Comparison of ENCODE assay signal across 9 mouse cellular contexts in the genomic region with DNA sequence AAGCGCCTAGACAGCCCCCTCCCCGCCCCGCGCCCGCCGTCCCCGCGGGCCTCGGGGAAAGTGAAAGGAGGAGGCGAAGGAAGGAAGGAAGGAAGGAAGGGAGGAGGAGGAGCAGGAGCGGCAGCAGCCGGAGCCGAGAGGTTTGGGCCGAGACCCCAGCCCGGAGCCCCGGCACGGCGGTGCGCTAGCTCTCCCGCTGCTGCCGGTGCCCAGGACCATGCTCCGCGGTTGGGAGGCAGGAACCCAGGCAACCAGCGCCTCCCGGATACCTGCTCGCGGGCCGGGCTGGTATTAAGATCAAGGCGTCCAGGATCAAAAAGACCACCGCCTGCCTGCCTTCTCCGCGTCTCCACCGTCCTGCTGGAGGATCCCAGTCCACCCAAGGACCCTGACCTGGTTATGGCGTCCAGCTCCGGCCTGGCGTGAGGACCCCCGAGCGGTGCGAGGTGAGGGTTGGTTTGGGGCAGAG. TPM values are rescaled to one million over a fixed set of nuclear protein-coding genes. Genes with fewer than 3 reads are reported as not detected.
DNase-seq lines count a peak whose midpoint lies in the region; ATAC-seq and TF ChIP-seq lines count a peak whose summit lies in the region.
"Had no signal": no experiment of that assay in that cellular context is flagged by ENCODE, and none has a peak within 500 bp of the region (broad histone marks: within the 10 kb centered on the region; RNA-seq: fewer than 3 reads in every experiment).

No protein-coding gene starts in this region.

- TF ChIP-seq EP300 in heart, postnatal 0 days (IDR thresholded peaks at IDR 0.05; ENCODE audit: low read depth) = no peak
- no peak for TF ChIP-seq EP300 in liver, embryonic 14.5 days (IDR thresholded peaks at IDR 0.05; ENCODE audit: low read depth)

- H3K27ac ChIP-seq in kidney, embryonic 14.5 days (ENCODE audit: low read depth, low read length) = peak overlapping the region; percentile 91
- H3K27ac ChIP-seq in bone marrow macrophage, adult 2 months (ENCODE audit: insufficient read depth, low read depth, low read length) = peak overlapping the region; percentile 57
- H3K27ac ChIP-seq in heart, postnatal 0 days (ENCODE audit: low read depth) = peak overlapping the region; percentile 93
- H3K27ac ChIP-seq in liver, embryonic 14.5 days = no peak overlapping the region
- H3K27ac ChIP-seq in stomach, embryonic 14.5 days (ENCODE audit: low read length) = peak overlapping the region; percentile 87

- TF ChIP-seq POLR2A in bone marrow macrophage, adult 2 months (IDR thresholded peaks at IDR 0.05; ENCODE audit: borderline replicate concordance, low read depth, low read length) = no peak

- H3K9ac ChIP-seq in kidney, embryonic 14.5 days (ENCODE audit: low read depth, low read length) = peak overlapping the region; percentile 83
- peak overlapping the region; percentile 94 for H3K9ac ChIP-seq in heart, postnatal 0 days (replicated peaks; ENCODE audit: low read depth, low read length)
- peak overlapping the region; percentile 47 for H3K9ac ChIP-seq in liver, embryonic 14.5 days (replicated peaks)
- H3K9ac ChIP-seq in stomach, embryonic 14.5 days (replicated peaks; ENCODE audit: low read depth, low read length) = peak overlapping the region; percentile 90

- peak overlapping the region; percentile 91 for H3K4me3 ChIP-seq in kidney, embryonic 14.5 days (ENCODE audit: low read length)
- H3K4me3 ChIP-seq in bone marrow macrophage, adult 2 months (ENCODE audit: insufficient read depth, low read length) = peak overlapping the region; percentile 93
- peak overlapping the region; percentile 97 for H3K4me3 ChIP-seq in heart, postnatal 0 days (ENCODE audit: low read depth, low read length)
- peak overlapping the region; percentile 68 to 71 for H3K4me3 ChIP-seq in liver, embryonic 14.5 days (ENCODE audit: insufficient read depth in 1 of 2, low read depth in 2 of 2, low read length in 2 of 2)
- peak overlapping the region; percentile 84 for H3K4me3 ChIP-seq in stomach, embryonic 14.5 days (ENCODE audit: low read depth, low read length)

- no peak for ATAC-seq in kidney, embryonic 14.5 days (ENCODE audit: low FRiP score, low TSS enrichment)
- ATAC-seq in heart, postnatal 0 days (ENCODE audit: insufficient read depth, low read depth) = no peak
- ATAC-seq in liver, embryonic 14.5 days (ENCODE audit: insufficient read depth) = no peak
- ATAC-seq in stomach, embryonic 14.5 days (ENCODE audit: insufficient number of reproducible peaks, insufficient read depth, low FRiP score, low read depth) = no peak

- TF ChIP-seq CTCF in bone marrow macrophage, adult 2 months (IDR thresholded peaks at IDR 0.05; ENCODE audit: low read depth, low read length) = no peak
- TF ChIP-seq CTCF in heart, postnatal 0 days (IDR thresholded peaks at IDR 0.05; ENCODE audit: low read depth) = no peak
- no peak for TF ChIP-seq CTCF in liver, embryonic 14.5 days (IDR thresholded peaks at IDR 0.05; ENCODE audit: low read depth)

- H3K4me1 ChIP-seq in kidney, embryonic 14.5 days (ENCODE audit: control insufficient read depth, insufficient read depth, low read length) = peaks cover 47% of the 10 kb centered on the region
- peaks cover 23% of the 10 kb centered on the region for H3K4me1 ChIP-seq in bone marrow macrophage, adult 2 months (ENCODE audit: control insufficient read depth, insufficient read depth, low read length)
- peaks cover 31% of the 10 kb centered on the region for H3K4me1 ChIP-seq in heart, postnatal 0 days (ENCODE audit: control insufficient read depth, insufficient read depth)
- H3K4me1 ChIP-seq in liver, embryonic 14.5 days (replicated peaks; ENCODE audit: control insufficient read depth in 2 of 2, insufficient read depth in 2 of 2, low read length in 1 of 2) = peaks cover 0 to 7% of the 10 kb centered on the region in 2 experiments; a peak in 3 of 4 replicates
- peaks cover 43% of the 10 kb centered on the region for H3K4me1 ChIP-seq in stomach, embryonic 14.5 days (ENCODE audit: control insufficient read depth, insufficient read depth, low read length)

- DNase-seq in kidney, adult 9 months = no peak
- no peak for DNase-seq in heart, postnatal 0 days (ENCODE audit: low spot score)
- DNase-seq in liver, embryonic 14.5 days (ENCODE audit: low read depth in 3 of 3, low spot score in 3 of 3) = no peak
- no peak for DNase-seq in cerebellum, adult 11-12 months
- no peak for DNase-seq in frontal cortex, postnatal 36 days (ENCODE audit: low spot score in 2 of 2)

- H3K27me3 ChIP-seq in kidney, embryonic 14.5 days (ENCODE audit: control insufficient read depth, insufficient read depth, low read length) = no peaks in the 10 kb centered on the region
- no peaks in the 10 kb centered on the region for H3K27me3 ChIP-seq in heart, postnatal 0 days (ENCODE audit: control insufficient read depth, insufficient read depth, low read length)
- peaks cover 42% of the 10 kb centered on the region for H3K27me3 ChIP-seq in liver, embryonic 14.5 days (ENCODE audit: control insufficient read depth, insufficient read depth, low read length)
- no peaks in the 10 kb centered on the region for H3K27me3 ChIP-seq in stomach, embryonic 14.5 days (ENCODE audit: control insufficient read depth, insufficient read depth, low read length)

- WGBS in kidney, embryonic 14.5 days = under 1% methylated on average over 35 of the region's 39 CpGs
- under 1% methylated on average over 37 of the region's 39 CpGs for WGBS in heart, postnatal 0 days
- WGBS in liver, embryonic 14.5 days (ENCODE audit: insufficient replicate concordance) = under 1% methylated on average over 39 of the region's 39 CpGs
- WGBS in stomach, embryonic 14.5 days = under 1% methylated on average over 38 of the region's 39 CpGs

- H3K9me3 ChIP-seq in kidney, embryonic 14.5 days (ENCODE audit: control insufficient read depth, low read length) = no peaks in the 10 kb centered on the region
- H3K9me3 ChIP-seq in heart, postnatal 0 days (replicated peaks; ENCODE audit: control insufficient read depth, low read length) = no peaks in the 10 kb centered on the region
- no peaks in the 10 kb centered on the region for H3K9me3 ChIP-seq in liver, embryonic 14.5 days (ENCODE audit: control insufficient read depth, low read length)
- H3K9me3 ChIP-seq in stomach, embryonic 14.5 days (ENCODE audit: control insufficient read depth, low read depth, low read length) = no peaks in the 10 kb centered on the region

- H3K4me2 ChIP-seq in kidney, embryonic 14.5 days (replicated peaks; ENCODE audit: low read depth, low read length) = peak overlapping the region; percentile 88
- H3K4me2 ChIP-seq in heart, postnatal 0 days (ENCODE audit: low read depth, low read length) = peak overlapping the region; percentile 85
- peak overlapping the region; percentile 68 for H3K4me2 ChIP-seq in liver, embryonic 14.5 days (ENCODE audit: low read depth)
- H3K4me2 ChIP-seq in stomach, embryonic 14.5 days (replicated peaks; ENCODE audit: low read depth, low read length) = peak overlapping the region; percentile 76

- H3K36me3 ChIP-seq in kidney, embryonic 14.5 days (ENCODE audit: control insufficient read depth, insufficient read depth, low read length) = no peaks in the 10 kb centered on the region
- no peaks in the 10 kb centered on the region for H3K36me3 ChIP-seq in heart, postnatal 0 days (replicated peaks; ENCODE audit: control insufficient read depth, insufficient read depth, low read length)
- H3K36me3 ChIP-seq in liver, embryonic 14.5 days (replicated peaks; ENCODE audit: control insufficient read depth, insufficient read depth, low read depth) = no peaks in the 10 kb centered on the region
- H3K36me3 ChIP-seq in stomach, embryonic 14.5 days (ENCODE audit: control insufficient read depth, insufficient read depth, low read length) = no peaks in the 10 kb centered on the region

RNA-seq across cellular contexts. Expression of a gene that starts 0.5 kb away (rescaled TPM):
- polyA plus RNA-seq in kidney, embryonic 14.5 days (2014; fragmentation: Nextera tagmentation; extraction: Ambion mirVana) = 14.5 and 14.6 TPM in 2 replicates
- polyA plus RNA-seq in bone marrow macrophage, adult 2 months (2012; ENCODE audit: insufficient read depth, insufficient read length, missing spikeins) = 6.7 and 9.5 TPM in 2 replicates
- total RNA-seq in heart, postnatal 0 days (2014; rRNA removed; ENCODE audit: low replicate concordance) = 12.4 and 33.9 TPM in 2 replicates
- polyA plus RNA-seq in heart, postnatal 0 days (2015; fragmentation: Nextera tagmentation; extraction: Ambion mirVana) = 4.4 and 5.2 TPM in 2 replicates
- 1.6 and 1.9 TPM in 2 replicates for polyA plus RNA-seq in liver, embryonic 14.5 days (2012; rRNA removed)
- 1.0 and 1.5 TPM in 2 replicates for polyA plus RNA-seq in liver, embryonic 14.5 days (2014; fragmentation: Nextera tagmentation; extraction: Ambion mirVana)
- polyA plus RNA-seq in stomach, embryonic 14.5 days (2014; fragmentation: Nextera tagmentation; extraction: Ambion mirVana) = 15.4 and 16.3 TPM in 2 replicates

RNA-seq across cellular contexts. Expression of a gene that starts 28.3 kb away (rescaled TPM):
- polyA plus RNA-seq in kidney, embryonic 14.5 days (2014; fragmentation: Nextera tagmentation; extraction: Ambion mirVana) = 0.30 and 0.39 TPM in 2 replicates
- not detected in 2 replicates for polyA plus RNA-seq in bone marrow macrophage, adult 2 months (2012; ENCODE audit: insufficient read depth, insufficient read length, missing spikeins)
- 18.0 TPM in 1 of 2 replicates, not detected in the other for total RNA-seq in heart, postnatal 0 days (2014; rRNA removed; ENCODE audit: low replicate concordance)
- polyA plus RNA-seq in heart, postnatal 0 days (2015; fragmentation: Nextera tagmentation; extraction: Ambion mirVana) = not detected in 2 replicates
- 0.04 TPM in 1 of 2 replicates, not detected in the other for polyA plus RNA-seq in liver, embryonic 14.5 days (2012; rRNA removed)
- polyA plus RNA-seq in liver, embryonic 14.5 days (2014; fragmentation: Nextera tagmentation; extraction: Ambion mirVana) = not detected in 2 replicates
- polyA plus RNA-seq in stomach, embryonic 14.5 days (2014; fragmentation: Nextera tagmentation; extraction: Ambion mirVana) = 25.9 and 26.4 TPM in 2 replicates
- total RNA-seq: adrenal gland, adult 18-20 months had no signal

RNA-seq across cellular contexts. Expression of a gene that starts 42.1 kb away (rescaled TPM):
- not detected in 2 replicates for polyA plus RNA-seq in kidney, embryonic 14.5 days (2014; fragmentation: Nextera tagmentation; extraction: Ambion mirVana)
- not detected in 2 replicates for polyA plus RNA-seq in bone marrow macrophage, adult 2 months (2012; ENCODE audit: insufficient read depth, insufficient read length, missing spikeins)
- total RNA-seq in heart, postnatal 0 days (2014; rRNA removed; ENCODE audit: low replicate concordance) = not detected in 2 replicates
- polyA plus RNA-seq in heart, postnatal 0 days (2015; fragmentation: Nextera tagmentation; extraction: Ambion mirVana) = not detected in 2 replicates
- polyA plus RNA-seq in liver, embryonic 14.5 days (2012; rRNA removed) = not detected in 2 replicates
- polyA plus RNA-seq in liver, embryonic 14.5 days (2014; fragmentation: Nextera tagmentation; extraction: Ambion mirVana) = not detected in 2 replicates
- polyA plus RNA-seq in stomach, embryonic 14.5 days (2014; fragmentation: Nextera tagmentation; extraction: Ambion mirVana) = not detected in 2 replicates
- total RNA-seq: adrenal gland, adult 18-20 months had no signal

Comparison
In these comparisons a context has a peak if more than half of its experiments do, and no peak if none do; other contexts are left out.
1. RNA of a gene that starts 28.3 kb away (polyA plus RNA-seq): 25.9 to 26.4 TPM in stomach, embryonic 14.5 days; 0.30 to 0.39 TPM in kidney, embryonic 14.5 days, not detected in bone marrow macrophage, adult 2 months, not detected in heart, postnatal 0 days and 0.04 TPM in liver, embryonic 14.5 days; every median in the first group is over 10 times any median in the second.
2. Peak in every context shown above with its lines, with median percentiles within 50 percentile points of each other: H3K4me2 ChIP-seq, H3K4me3 ChIP-seq and H3K9ac ChIP-seq.